Mouse (Mus musculus) forebrain, embryonic 14.5 days (tissue): Measurements from ENCODE around the gene Gm11032. TPM values are rescaled to one million over a fixed set of nuclear protein-coding genes. Genes with fewer than 3 reads are reported as not detected.

Source experiments
- ATAC-seq: fragments of 200-750 bp; cut with Nextera tagmentation; 2 replicates; pipeline ENCODE4 v1.8.0; 2017; ENCODE audit warnings: mild to moderate bottlenecking, moderate library complexity
- DNase-seq: peaks from one replicate; pipeline ENCODE4 v3.0.0-alpha.2; 2015; ENCODE audit warnings: low spot score
- H3K27ac ChIP-seq: fragments of 300-500 bp; sonication (generic); 2 replicates; pipeline ENCODE4 v1.5.1; 2014; ENCODE audit warnings: low read depth, mild to moderate bottlenecking, control low read depth, low read length, moderate library complexity
- H3K27me3 ChIP-seq: fragments of 300-500 bp; sonication (generic); replicated peaks from 2 replicates; pipeline ENCODE4 v1.6.1; 2014; ENCODE audit warnings: low read length, control low read depth, mixed read lengths; ENCODE audit not compliant: control insufficient read depth, insufficient read depth
- H3K36me3 ChIP-seq: fragments of 300-500 bp; sonication (generic); 2 replicates; pipeline ENCODE4 v1.6.1; 2014; ENCODE audit warnings: low read length, control low read depth; ENCODE audit not compliant: control insufficient read depth, insufficient read depth
- H3K4me1 ChIP-seq: fragments of 300-500 bp; sonication (generic); 2 replicates; pipeline ENCODE4 v1.6.1; 2014; ENCODE audit warnings: antibody characterized with exemption, low read length, control low read depth; ENCODE audit not compliant: control insufficient read depth, insufficient read depth
- H3K4me2 ChIP-seq: fragments of 300-500 bp; sonication (generic); 2 replicates; pipeline ENCODE4 v1.6.1; 2014; ENCODE audit warnings: mild to moderate bottlenecking, control low read depth, low read length
- H3K4me3 ChIP-seq: fragments of 300-500 bp; sonication (generic); 2 replicates; pipeline ENCODE4 v1.5.1; 2014; ENCODE audit warnings: low read depth, low read length, control low read depth
- H3K9ac ChIP-seq: fragments of 300-500 bp; sonication (generic); 2 replicates; pipeline ENCODE4 v1.6.1; 2014; ENCODE audit warnings: mild to moderate bottlenecking, low read length, control low read depth, moderate library complexity
- H3K9me3 ChIP-seq: fragments of 300-500 bp; sonication (generic); replicated peaks from 2 replicates; pipeline ENCODE4 v1.6.1; 2016; ENCODE audit warnings: low read length, control low read depth, mixed read lengths; ENCODE audit not compliant: control insufficient read depth
- WGBS: fragments of 180-500 bp; shearing (Covaris S2); extraction: QIAGEN DNeasy Blood & Tissue Kit; methylation state at CpG from one replicate; pipeline ENCODE4 v1.1.7; 2014; 5-methylcytosine and 5-hydroxymethylcytosine counted together
- polyA plus RNA-seq: library from polyadenylated mRNA; unstranded; fragments of >200 nt; fragmentation: Nextera tagmentation; extraction: Ambion mirVana; gene quantifications from 2 replicates; pipeline ENCODE4 v1.2.1, GENCODE M21; 2014

The Gm11032 gene
- polyA plus RNA-seq, 1 experiment from 2014 or later, result not detected

DNA sequence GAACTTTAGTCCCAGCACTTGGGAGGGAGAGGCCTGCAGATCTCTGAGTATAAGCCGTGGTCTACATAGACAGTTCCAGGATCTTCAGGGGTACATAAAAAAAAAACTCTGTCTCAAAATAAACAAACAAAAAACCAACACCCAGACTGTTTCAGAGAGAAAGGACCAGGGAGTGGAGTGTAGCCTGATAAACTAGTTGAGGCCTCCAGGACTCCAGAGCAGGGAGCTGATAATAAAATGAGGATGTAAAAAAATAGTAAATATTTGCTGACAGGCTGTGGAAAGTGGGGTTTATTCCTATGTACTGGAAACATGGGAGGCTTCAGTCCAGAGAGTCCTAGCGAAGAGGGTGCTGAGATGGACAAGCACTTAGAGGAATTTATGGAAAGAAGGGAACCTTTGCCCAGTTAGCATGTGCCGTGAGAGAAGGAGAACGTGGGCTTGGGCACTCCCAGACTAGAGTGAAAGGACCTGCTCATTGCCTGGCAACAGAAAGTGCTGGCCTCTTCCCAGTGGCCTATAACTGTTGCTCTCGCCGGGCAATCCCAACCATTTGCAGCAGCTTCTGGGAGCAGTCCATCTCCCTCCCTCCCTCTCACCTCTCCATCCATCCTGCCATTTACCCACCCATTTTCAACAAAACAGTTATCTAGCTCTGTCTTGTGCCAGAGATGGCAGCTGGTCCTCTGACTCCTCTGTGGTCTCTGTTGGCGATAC is 40.6 kb downstream of the Gm11032 start:
- H3K27ac ChIP-seq, result no peak overlapping the region
- H3K36me3 ChIP-seq, result peaks cover 48% of the 10 kb centered on the region
- WGBS, result 87% methylated on average over 7 of the region's 7 CpGs
- H3K27me3 ChIP-seq, result no peaks in the 10 kb centered on the region
- no peak overlapping the region for H3K4me2 ChIP-seq
- no peaks in the 10 kb centered on the region for H3K9me3 ChIP-seq
- H3K4me1 ChIP-seq, result no peaks in the 10 kb centered on the region
- DNase-seq (no peak), ATAC-seq (no peak)
- H3K4me3 ChIP-seq, result no peak overlapping the region
- no peak overlapping the region for H3K9ac ChIP-seq

DNA sequence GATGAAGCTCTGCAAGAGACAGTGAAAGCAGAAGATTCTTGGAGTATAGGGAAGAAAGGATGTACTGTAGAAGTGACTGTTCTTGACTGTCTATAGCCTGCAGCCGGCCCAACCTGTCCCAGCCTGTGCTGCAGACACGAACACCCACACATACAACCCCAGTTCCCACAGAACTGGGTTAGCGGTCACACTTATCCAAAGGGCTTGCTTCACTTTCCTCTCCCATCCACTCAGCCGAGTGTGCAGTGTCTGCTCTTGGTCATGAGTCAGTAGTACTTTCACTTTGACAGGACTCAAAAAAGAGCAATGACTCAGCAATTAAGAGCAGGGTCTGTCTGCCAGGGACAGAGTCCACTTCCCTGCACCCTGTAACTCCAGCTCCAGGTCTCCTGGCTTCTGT is 41.5 kb downstream of the Gm11032 start:
- 87% methylated on average over 4 of the region's 4 CpGs for WGBS
- H3K4me2 ChIP-seq, result no peak overlapping the region
- no peak overlapping the region for H3K9ac ChIP-seq
- no peaks in the 10 kb centered on the region for H3K27me3 ChIP-seq
- no peak for DNase-seq
- no peak overlapping the region for H3K4me3 ChIP-seq
- H3K4me1 ChIP-seq, result no peaks in the 10 kb centered on the region
- no peak overlapping the region for H3K27ac ChIP-seq
- ATAC-seq, result no peak
- H3K36me3 ChIP-seq, result peaks cover 46% of the 10 kb centered on the region
- no peaks in the 10 kb centered on the region for H3K9me3 ChIP-seq

DNA sequence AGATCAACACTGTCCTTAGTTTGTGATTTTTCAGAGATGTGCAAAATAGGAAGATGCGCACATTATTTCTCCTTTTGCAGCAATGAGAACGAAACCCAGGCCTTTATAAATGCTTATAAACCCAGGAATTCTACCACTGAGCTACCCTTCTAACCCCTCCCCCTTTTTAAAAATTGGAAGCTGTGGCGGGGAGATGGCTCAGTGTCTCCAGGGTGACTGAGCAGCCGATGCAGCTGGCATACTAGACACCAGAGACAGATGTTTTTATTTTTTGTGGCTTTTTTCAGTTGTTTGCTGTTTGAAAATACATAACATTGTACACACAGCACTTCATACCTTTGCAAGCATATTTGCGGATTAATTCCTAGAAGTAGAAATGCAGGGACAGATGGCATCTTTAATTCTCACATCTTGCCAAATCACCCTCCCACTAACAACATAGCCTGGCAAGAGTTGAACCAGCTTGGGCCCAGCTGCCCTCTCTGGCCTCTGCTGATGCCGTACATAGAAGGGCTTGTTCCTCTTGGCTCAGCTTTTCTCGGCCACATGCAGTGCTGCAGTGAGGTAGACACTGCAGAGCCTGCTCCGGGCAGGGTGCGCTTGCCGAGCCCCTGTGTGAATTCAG is 42.1 kb downstream of the Gm11032 start:
- DNase-seq (peak; percentile 49), ATAC-seq (no peak)
- Histone ChIP-seq H3K27me3 (no peaks in the 10 kb centered on the region), H3K9ac (no peak overlapping the region), H3K4me2 (no peak overlapping the region), H3K27ac (no peak overlapping the region), H3K9me3 (no peaks in the 10 kb centered on the region), H3K4me1 (no peaks in the 10 kb centered on the region), H3K4me3 (no peak overlapping the region), H3K36me3 (peaks cover 46% of the 10 kb centered on the region)
- WGBS, result 73% methylated on average over 10 of the region's 10 CpGs

DNA sequence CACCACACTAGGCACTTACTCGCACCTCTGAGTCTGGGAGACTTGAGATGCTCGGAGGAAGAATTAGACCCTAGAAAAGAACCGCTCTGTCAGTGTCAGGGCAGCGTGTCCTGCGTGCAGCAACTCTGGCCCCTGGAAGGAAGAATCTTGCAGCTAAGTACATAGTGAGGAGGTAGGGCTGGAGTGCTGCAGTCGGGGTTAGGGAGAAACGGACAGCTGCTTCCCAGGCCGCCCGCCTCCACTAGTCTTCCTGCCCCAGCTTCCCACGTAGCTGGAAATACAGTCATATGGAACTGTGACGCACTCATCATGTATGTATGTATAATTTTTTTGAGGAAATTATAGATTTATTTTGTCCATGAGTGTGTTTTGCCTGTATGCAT is 42.6 kb downstream of the Gm11032 start:
- DNase-seq (no peak), ATAC-seq (no peak)
- 91% methylated on average over 11 of the region's 11 CpGs for WGBS
- peaks cover 41% of the 10 kb centered on the region for H3K36me3 ChIP-seq
- no peaks in the 10 kb centered on the region for H3K9me3 ChIP-seq
- H3K27me3 ChIP-seq, result no peaks in the 10 kb centered on the region
- no peak overlapping the region for H3K4me3 ChIP-seq
- no peak overlapping the region for H3K27ac ChIP-seq
- H3K9ac ChIP-seq, result no peak overlapping the region
- H3K4me1 ChIP-seq, result no peaks in the 10 kb centered on the region
- no peak overlapping the region for H3K4me2 ChIP-seq

Other genes with a start within 250 kb of the Gm11032 start
- 0.09 and 0.11 TPM in 2 replicates for gene Hormad2, start 179.0 kb upstream of the Gm11032 start, polyA plus RNA-seq
- 26.1 and 35.1 TPM in 2 replicates for gene Mtmr3, start 25.2 kb upstream of the Gm11032 start, polyA plus RNA-seq
- gene Ascc2, start 17.7 kb downstream of the Gm11032 start, polyA plus RNA-seq, result 17.1 and 21.0 TPM in 2 replicates
- 538 and 693 TPM in 2 replicates for gene Uqcr10, start 84.3 kb downstream of the Gm11032 start, polyA plus RNA-seq
- gene Zmat5, start 84.6 kb downstream of the Gm11032 start, polyA plus RNA-seq, result 77.3 and 92.4 TPM in 2 replicates
- gene Cabp7, start 126.7 kb downstream of the Gm11032 start, polyA plus RNA-seq, result 1.4 and 1.5 TPM in 2 replicates
- 44.9 and 56.2 TPM in 2 replicates for gene Nf2, start 229.5 kb downstream of the Gm11032 start, polyA plus RNA-seq